Mouse (Mus musculus) forebrain, embryonic 10.5 days (tissue): ENCODE measurements around the gene Tcp10b. TPM values are rescaled to one million over a fixed set of nuclear protein-coding genes. Genes with fewer than 3 reads are reported as not detected.
"Not testable (repeated sequence)": the region's sequence is repeated elsewhere in the genome, so short reads cannot be mapped to it uniquely, and the experiment has no call there.

Experiments used
- DNase-seq: peaks from one replicate; pipeline ENCODE4 v3.0.0-alpha.2; 2017; ENCODE audit warnings: low spot score; ENCODE audit errors: extremely low spot score
- H3K27ac ChIP-seq: fragments of 300-500 bp; sonication (generic); 2 replicates; pipeline ENCODE4 v1.5.1; 2016; ENCODE audit warnings: mild to moderate bottlenecking
- H3K27me3 ChIP-seq: fragments of 300-500 bp; sonication (generic); 2 replicates; pipeline ENCODE4 v1.6.1; 2016; ENCODE audit warnings: mild to moderate bottlenecking; ENCODE audit not compliant: poor library complexity, severe bottlenecking
- H3K36me3 ChIP-seq: fragments of 300-500 bp; sonication (generic); replicated peaks from 2 replicates; pipeline ENCODE4 v1.6.1; 2016; ENCODE audit warnings: mild to moderate bottlenecking, moderate library complexity
- H3K4me1 ChIP-seq: fragments of 300-500 bp; sonication (generic); 2 replicates; pipeline ENCODE4 v1.6.1; 2016
- H3K4me3 ChIP-seq: fragments of 300-500 bp; sonication (generic); 2 replicates; pipeline ENCODE4 v1.5.1; 2016; ENCODE audit warnings: mild to moderate bottlenecking, moderate library complexity
- H3K9me3 ChIP-seq: fragments of 300-500 bp; sonication (generic); 2 replicates; pipeline ENCODE4 v1.6.1; 2016; ENCODE audit warnings: mild to moderate bottlenecking, moderate library complexity
- WGBS: fragments of 180-500 bp; shearing (Covaris S2); methylation state at CpG from one replicate; pipeline ENCODE4 v1.1.7; 2016; 5-methylcytosine and 5-hydroxymethylcytosine counted together
- polyA plus RNA-seq: library from polyadenylated mRNA; unstranded; fragments of >200 nt; fragmentation: Nextera tagmentation; extraction: Ambion mirVana; gene quantifications from 2 replicates; pipeline ENCODE4 v1.2.1, GENCODE M21; 2016

The Tcp10b gene
- polyA plus RNA-seq, 1 experiment from 2014 or later, result not detected

GRCm38 (mm10) chr17:13112504-13113291 is 51.8 kb downstream of the Tcp10b start:
- not testable (repeated sequence) for H3K27me3 ChIP-seq, H3K4me3 ChIP-seq, H3K27ac ChIP-seq, H3K36me3 ChIP-seq, H3K4me1 ChIP-seq, DNase-seq, H3K9me3 ChIP-seq
- WGBS, result 63% methylated on average over 3 of the region's 9 CpGs

GRCm38 (mm10) chr17:13123308-13124038 is 62.6 kb downstream of the Tcp10b start:
- H3K27ac ChIP-seq, H3K4me3 ChIP-seq, H3K9me3 ChIP-seq, H3K4me1 ChIP-seq, DNase-seq, H3K36me3 ChIP-seq, H3K27me3 ChIP-seq: not testable (repeated sequence)
- 86% methylated on average over 2 of the region's 5 CpGs for WGBS

GRCm38 (mm10) chr17:13124241-13124640 is 63.3 kb downstream of the Tcp10b start:
- not testable (repeated sequence) for H3K27me3 ChIP-seq, H3K4me1 ChIP-seq, H3K36me3 ChIP-seq, DNase-seq, H3K4me3 ChIP-seq, H3K9me3 ChIP-seq, H3K27ac ChIP-seq
- WGBS, result 42% methylated on average over 2 of the region's 3 CpGs

- not testable (repeated sequence) for H3K36me3 ChIP-seq, DNase-seq, H3K27ac ChIP-seq, H3K27me3 ChIP-seq, H3K4me1 ChIP-seq, H3K9me3 ChIP-seq, H3K4me3 ChIP-seq
- WGBS, result no CpG with 5 or more reads among the region's 3 CpGs
These were observed 68.4 kb downstream of the Tcp10b start for GRCm38 (mm10) chr17:13129324-13129723.

- H3K4me3 ChIP-seq, DNase-seq, H3K36me3 ChIP-seq, H3K27me3 ChIP-seq, H3K27ac ChIP-seq, H3K4me1 ChIP-seq, H3K9me3 ChIP-seq: not testable (repeated sequence)
- 86% methylated on average over 9 of the region's 11 CpGs for WGBS
These were observed 69.0 kb downstream of the Tcp10b start for GRCm38 (mm10) chr17:13129737-13130465.

- not testable (repeated sequence) for H3K27ac ChIP-seq, DNase-seq, H3K4me1 ChIP-seq, H3K4me3 ChIP-seq, H3K27me3 ChIP-seq, H3K36me3 ChIP-seq, H3K9me3 ChIP-seq
- 88% methylated on average over 3 of the region's 4 CpGs for WGBS
These were observed 70.8 kb downstream of the Tcp10b start, which contains the start of gene Unc93a for GRCm38 (mm10) chr17:13131710-13132109. Unc93a (minus strand) TSS chr17:13131810.

Other genes with a start within 250 kb of the Tcp10b start
- gene Mas1, start 193.0 kb upstream of the Tcp10b start, polyA plus RNA-seq, result 0.49 and 0.51 TPM in 2 replicates
- not detected in 2 replicates for gene Mrgprh, start 185.1 kb upstream of the Tcp10b start, polyA plus RNA-seq
- gene Pnldc1, start 150.9 kb upstream of the Tcp10b start, polyA plus RNA-seq, result 1.3 and 2.7 TPM in 2 replicates
- gene Tcp1, start 145.4 kb upstream of the Tcp10b start, polyA plus RNA-seq, result 533 and 536 TPM in 2 replicates
- gene Mrpl18, start 144.8 kb upstream of the Tcp10b start, polyA plus RNA-seq, result 199 and 207 TPM in 2 replicates
- 1.5 and 2.0 TPM in 2 replicates for gene Acat3, start 120.5 kb upstream of the Tcp10b start, polyA plus RNA-seq
- gene Acat2, start 100.4 kb upstream of the Tcp10b start, polyA plus RNA-seq, result 396 and 405 TPM in 2 replicates
- 140 and 149 TPM in 2 replicates for gene Wtap, start 66.9 kb upstream of the Tcp10b start, polyA plus RNA-seq
- 109 TPM in 2 replicates for gene Sod2, start 54.3 kb upstream of the Tcp10b start, polyA plus RNA-seq
- gene Gpr31b, start 8.8 kb upstream of the Tcp10b start, polyA plus RNA-seq, result not detected in 2 replicates
- not detected in 2 replicates for gene Unc93a, start 70.7 kb downstream of the Tcp10b start, polyA plus RNA-seq
- not detected in 2 replicates for gene Smok2a, start 160.1 kb downstream of the Tcp10b start, polyA plus RNA-seq
- not detected in 2 replicates for gene Smok2b, start 169.2 kb downstream of the Tcp10b start, polyA plus RNA-seq